In the genomic region with DNA sequence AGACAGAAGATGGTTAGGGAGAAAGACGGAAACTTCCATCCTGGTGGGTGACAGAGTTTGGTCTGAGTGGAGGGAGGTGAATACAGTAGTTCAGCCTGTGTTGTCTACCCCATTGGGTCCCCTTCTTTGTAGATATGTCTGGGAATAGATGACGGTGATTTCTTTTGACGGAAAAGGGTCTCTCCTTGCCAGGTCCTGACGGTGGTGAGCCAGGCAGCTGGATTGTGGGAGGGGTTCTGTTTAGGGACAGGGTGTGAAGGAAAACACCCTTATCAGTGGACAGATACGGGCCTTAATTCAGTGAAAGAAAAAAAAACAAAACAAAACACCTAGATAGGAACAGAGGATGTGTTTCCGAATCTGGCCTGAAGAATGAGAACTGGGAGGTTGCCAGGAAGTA, we compare ENCODE assay signal across 18 mouse cellular contexts. TPM values are rescaled to one million over a fixed set of nuclear protein-coding genes. Genes with fewer than 3 reads are reported as not detected.
DNase-seq lines count a peak whose midpoint lies in the region; ATAC-seq lines count a peak whose summit lies in the region.
"Had no signal": no experiment of that assay in that cellular context is flagged by ENCODE, and none has a peak within 500 bp of the region (broad histone marks: within the 10 kb centered on the region; RNA-seq: fewer than 3 reads in every experiment).

No protein-coding gene starts in this region.

- H3K4me1 ChIP-seq in heart, embryonic 11.5 days (ENCODE audit: control insufficient read depth, insufficient read depth, low read length), result peaks cover 10% of the 10 kb centered on the region; the same call in 1 of the 2 replicates
- H3K4me1 ChIP-seq in liver, embryonic 11.5 days (replicated peaks; ENCODE audit: control insufficient read depth, insufficient read depth, low read length), result no peaks in the 10 kb centered on the region
- H3K4me1 ChIP-seq in embryonic facial prominence, embryonic 14.5 days (ENCODE audit: control insufficient read depth, insufficient read depth, low read length), result 0 out of 2 replicates have a peak, but pooled peaks cover 7% of the 10 kb centered on the region
- peaks cover 11% of the 10 kb centered on the region; the same call in 1 of the 2 replicates for H3K4me1 ChIP-seq in limb, embryonic 15.5 days

- no peak for DNase-seq in heart, adult 8-10 months (ENCODE audit: low spot score)
- no peak for DNase-seq in liver, embryonic 11.5 days (ENCODE audit: low spot score)
- DNase-seq in liver, result no peak
- DNase-seq in embryonic facial prominence, embryonic 14.5 days (ENCODE audit: low spot score), result no peak
- no peak for DNase-seq in cerebellum, adult 8-10 months
- DNase-seq in kidney, postnatal 4 days, result no peak

- no peaks in the 10 kb centered on the region for H3K9me3 ChIP-seq in heart, embryonic 11.5 days (replicated peaks; ENCODE audit: control insufficient read depth, low read length)
- no peaks in the 10 kb centered on the region for H3K9me3 ChIP-seq in liver, embryonic 11.5 days (ENCODE audit: control insufficient read depth, low read length)
- H3K9me3 ChIP-seq in embryonic facial prominence, embryonic 14.5 days (ENCODE audit: control insufficient read depth, low read length), result no peaks in the 10 kb centered on the region
- H3K9me3 ChIP-seq in limb, embryonic 15.5 days, result no peaks in the 10 kb centered on the region
- H3K9me3 ChIP-seq: G1E had no signal

- peaks cover 22% of the 10 kb centered on the region for H3K27me3 ChIP-seq in heart, embryonic 11.5 days (ENCODE audit: control insufficient read depth, insufficient read depth, low read length)
- H3K27me3 ChIP-seq in liver, embryonic 11.5 days (replicated peaks; ENCODE audit: control insufficient read depth, insufficient read depth, low read length), result peaks cover 11% of the 10 kb centered on the region
- no peaks in the 10 kb centered on the region for H3K27me3 ChIP-seq in embryonic facial prominence, embryonic 14.5 days (replicated peaks; ENCODE audit: control insufficient read depth, insufficient read depth, low read length)
- H3K27me3 ChIP-seq in limb, embryonic 15.5 days, result peaks cover 13% of the 10 kb centered on the region

- no peak overlapping the region for H3K27ac ChIP-seq in heart, embryonic 11.5 days (ENCODE audit: low read depth, low read length)
- no peak overlapping the region for H3K27ac ChIP-seq in liver, embryonic 11.5 days (ENCODE audit: low read depth, low read length)
- peak overlapping the region; percentile 66 for H3K27ac ChIP-seq in embryonic facial prominence, embryonic 14.5 days (replicated peaks; ENCODE audit: low read depth, low read length)
- peak overlapping the region; percentile 62 for H3K27ac ChIP-seq in limb, embryonic 15.5 days
- H3K27ac ChIP-seq: liver, embryonic 14.5 days had no signal

- no peak overlapping the region for H3K4me3 ChIP-seq in heart, embryonic 11.5 days (ENCODE audit: low read depth, low read length)
- no peak overlapping the region for H3K4me3 ChIP-seq in liver, embryonic 11.5 days (ENCODE audit: low read depth, low read length)
- no peak overlapping the region for H3K4me3 ChIP-seq in embryonic facial prominence, embryonic 14.5 days (ENCODE audit: low read depth, low read length)
- no peak overlapping the region for H3K4me3 ChIP-seq in limb, embryonic 15.5 days

- no peak overlapping the region for H3K9ac ChIP-seq in heart, embryonic 11.5 days (ENCODE audit: low read depth, low read length)
- no peak overlapping the region for H3K9ac ChIP-seq in liver, embryonic 11.5 days (ENCODE audit: low read depth, low read length)
- H3K9ac ChIP-seq in embryonic facial prominence, embryonic 14.5 days (ENCODE audit: low read depth, low read length), result no peak overlapping the region
- H3K9ac ChIP-seq in limb, embryonic 15.5 days, result no peak overlapping the region
- H3K9ac ChIP-seq: liver, embryonic 14.5 days had no signal

- no peak for ATAC-seq in heart, embryonic 11.5 days (replicated peaks; ENCODE audit: insufficient number of reproducible peaks, low FRiP score, low TSS enrichment)
- ATAC-seq in liver, embryonic 11.5 days (replicated peaks; ENCODE audit: low FRiP score), result no peak
- no peak for ATAC-seq in embryonic facial prominence, embryonic 14.5 days (ENCODE audit: low read depth)
- no peak for ATAC-seq in limb, embryonic 15.5 days (ENCODE audit: insufficient number of reproducible peaks, low FRiP score, low TSS enrichment, low read depth)

- peak overlapping the region; percentile 50 for H3K4me2 ChIP-seq in heart, embryonic 11.5 days
- peak overlapping the region; percentile 39 for H3K4me2 ChIP-seq in liver, embryonic 11.5 days
- H3K4me2 ChIP-seq in embryonic facial prominence, embryonic 14.5 days (ENCODE audit: low read depth, low read length), result peak overlapping the region; percentile 29
- 0 out of 2 replicates have a peak overlapping the region, but pooled peaks have one; percentile 17 for H3K4me2 ChIP-seq in limb, embryonic 15.5 days

- WGBS in heart, embryonic 11.5 days (ENCODE audit: insufficient replicate concordance), result 37% methylated on average over 6 of the region's 6 CpGs
- WGBS in liver, embryonic 11.5 days, result 63% methylated on average over 6 of the region's 6 CpGs
- WGBS in embryonic facial prominence, embryonic 14.5 days, result 74% methylated on average over 6 of the region's 6 CpGs
- WGBS in limb, embryonic 15.5 days, result 77% methylated on average over 6 of the region's 6 CpGs

- H3K36me3 ChIP-seq in heart, embryonic 11.5 days (ENCODE audit: control insufficient read depth, insufficient read depth, low read length), result no peaks in the 10 kb centered on the region
- H3K36me3 ChIP-seq in liver, embryonic 11.5 days (ENCODE audit: control insufficient read depth, insufficient read depth, low read length), result no peaks in the 10 kb centered on the region
- H3K36me3 ChIP-seq in embryonic facial prominence, embryonic 14.5 days (ENCODE audit: control insufficient read depth, insufficient read depth, low read length), result no peaks in the 10 kb centered on the region
- no peaks in the 10 kb centered on the region for H3K36me3 ChIP-seq in limb, embryonic 15.5 days
- H3K36me3 ChIP-seq: G1E had no signal

RNA-seq across cellular contexts. Expression of a gene that starts 4.1 kb away (rescaled TPM):
- 0.29 and 0.62 TPM in 2 replicates for polyA plus RNA-seq in heart, embryonic 11.5 days (2014; fragmentation: Nextera tagmentation; extraction: Ambion mirVana)
- not detected for total RNA-seq in heart, adult 8-10 months (2022)
- polyA plus RNA-seq in liver, embryonic 11.5 days (2014; fragmentation: Nextera tagmentation; extraction: Ambion mirVana), result 0.09 and 0.18 TPM in 2 replicates
- 0.08 TPM in 2 replicates for polyA plus RNA-seq in embryonic facial prominence, embryonic 14.5 days (2014; fragmentation: Nextera tagmentation; extraction: Ambion mirVana)
- 0.09 and 0.10 TPM in 2 replicates for polyA plus RNA-seq in limb, embryonic 15.5 days (2015; fragmentation: Nextera tagmentation; extraction: Ambion mirVana)
- total RNA-seq: adrenal gland, postnatal 36 days; layer of hippocampus, adult 18-20 months; left cerebral cortex, adult 8-10 months had no signal
- polyA plus RNA-seq: G1E; gonadal fat pad, adult 2 months; liver, embryonic 14.5 days; midbrain, embryonic 11.5 days had no signal

RNA-seq across cellular contexts. Expression of a gene that starts 12.9 kb away (rescaled TPM):
- polyA plus RNA-seq in heart, embryonic 11.5 days (2014; fragmentation: Nextera tagmentation; extraction: Ambion mirVana), result not detected in 2 replicates
- not detected for total RNA-seq in heart, adult 8-10 months (2022)
- polyA plus RNA-seq in liver, embryonic 11.5 days (2014; fragmentation: Nextera tagmentation; extraction: Ambion mirVana), result not detected in 2 replicates
- 0.04 TPM in 1 of 2 replicates, not detected in the other for polyA plus RNA-seq in embryonic facial prominence, embryonic 14.5 days (2014; fragmentation: Nextera tagmentation; extraction: Ambion mirVana)
- polyA plus RNA-seq in limb, embryonic 15.5 days (2015; fragmentation: Nextera tagmentation; extraction: Ambion mirVana), result 0.14 and 0.33 TPM in 2 replicates
- total RNA-seq: adrenal gland, postnatal 36 days; layer of hippocampus, adult 18-20 months had no signal
- polyA plus RNA-seq: G1E; inflammation-experienced regulatory T-cells, adult 6 months; liver, embryonic 14.5 days; midbrain, embryonic 11.5 days had no signal

RNA-seq across cellular contexts. Expression of a gene that starts 28.0 kb away (rescaled TPM):
- 9.1 and 12.7 TPM in 2 replicates for polyA plus RNA-seq in heart, embryonic 11.5 days (2014; fragmentation: Nextera tagmentation; extraction: Ambion mirVana)
- 10 to 100 TPM; 30.4 to 34.9 (median 31.8) TPM for total RNA-seq in heart, adult 8-10 months (2022)
- polyA plus RNA-seq in liver, embryonic 11.5 days (2014; fragmentation: Nextera tagmentation; extraction: Ambion mirVana), result 18.8 and 20.6 TPM in 2 replicates
- 14.2 and 15.1 TPM in 2 replicates for polyA plus RNA-seq in embryonic facial prominence, embryonic 14.5 days (2014; fragmentation: Nextera tagmentation; extraction: Ambion mirVana)
- 14.3 and 14.4 TPM in 2 replicates for polyA plus RNA-seq in limb, embryonic 15.5 days (2015; fragmentation: Nextera tagmentation; extraction: Ambion mirVana)

RNA-seq across cellular contexts. Expression of a gene that starts 34.2 kb away (rescaled TPM):
- 30.1 and 31.1 TPM in 2 replicates for polyA plus RNA-seq in heart, embryonic 11.5 days (2014; fragmentation: Nextera tagmentation; extraction: Ambion mirVana)
- 10 to 100 TPM; 18.4 to 22.2 (median 21.2) TPM for total RNA-seq in heart, adult 8-10 months (2022)
- polyA plus RNA-seq in liver, embryonic 11.5 days (2014; fragmentation: Nextera tagmentation; extraction: Ambion mirVana), result 55.3 and 58.6 TPM in 2 replicates
- 34.8 and 35.3 TPM in 2 replicates for polyA plus RNA-seq in embryonic facial prominence, embryonic 14.5 days (2014; fragmentation: Nextera tagmentation; extraction: Ambion mirVana)
- 36.2 and 42.2 TPM in 2 replicates for polyA plus RNA-seq in limb, embryonic 15.5 days (2015; fragmentation: Nextera tagmentation; extraction: Ambion mirVana)

RNA-seq across cellular contexts. Expression of a gene that starts 38.0 kb away (rescaled TPM):
- not detected in 2 replicates for polyA plus RNA-seq in heart, embryonic 11.5 days (2014; fragmentation: Nextera tagmentation; extraction: Ambion mirVana)
- total RNA-seq in heart, adult 8-10 months (2022), result not detected
- 0.32 TPM in 1 of 2 replicates, not detected in the other for polyA plus RNA-seq in liver, embryonic 11.5 days (2014; fragmentation: Nextera tagmentation; extraction: Ambion mirVana)
- 0.28 TPM in 1 of 2 replicates, not detected in the other for polyA plus RNA-seq in embryonic facial prominence, embryonic 14.5 days (2014; fragmentation: Nextera tagmentation; extraction: Ambion mirVana)
- polyA plus RNA-seq in limb, embryonic 15.5 days (2015; fragmentation: Nextera tagmentation; extraction: Ambion mirVana), result not detected in 2 replicates
- total RNA-seq: adrenal gland, postnatal 36 days; G1E; layer of hippocampus, adult 18-20 months; left cerebral cortex, adult 8-10 months had no signal
- polyA plus RNA-seq: cortical plate, adult 2 months; G1E; inflammation-experienced regulatory T-cells, adult 6 months; liver, embryonic 14.5 days; midbrain, embryonic 11.5 days; thymus, postnatal 0 days had no signal

Comparison
In these comparisons a context has a peak if more than half of its experiments do, and no peak if none do; other contexts are left out.
1. H3K27ac ChIP-seq: peak in embryonic facial prominence, embryonic 14.5 days (single experiment) and limb, embryonic 15.5 days (single experiment); none in heart, embryonic 11.5 days (single experiment) and liver, embryonic 11.5 days (single experiment).
2. Peak in every context shown above with its lines, with median percentiles within 50 percentile points of each other: H3K4me2 ChIP-seq.